Mouse (Mus musculus) cerebellum, adult 18-20 months (tissue): ENCODE results near the gene Tceanc.
"Not testable (repeated sequence)": the region's sequence is repeated elsewhere in the genome, so short reads cannot be mapped to it uniquely, and the experiment has no call there.

Source experiments
- DNase-seq, 2 experiments: peaks; one replicate each; pipeline ENCODE4 v3.0.0; 2021

The Tceanc gene

GRCm38 (mm10) chrX:166518345-166518744 lies at the start of gene Tceanc:
Tceanc (minus strand) TSS chrX:166518567.
- no peak for DNase-seq

GRCm38 (mm10) chrX:166565983-166566382 lies 47.6 kb upstream of the Tceanc start:
- no peak for DNase-seq

- no peak for DNase-seq
Observed at GRCm38 (mm10) chrX:166565401-166565800, 47.0 kb upstream of the Tceanc start.

GRCm38 (mm10) chrX:166564900-166565299 lies 46.5 kb upstream of the Tceanc start:
- no peak for DNase-seq

GRCm38 (mm10) chrX:166559333-166559732 lies 41.0 kb upstream of the Tceanc start:
- DNase-seq = no peak

GRCm38 (mm10) chrX:166552355-166552754 lies 34.0 kb upstream of the Tceanc start:
- no peak for DNase-seq

GRCm38 (mm10) chrX:166546495-166546894 lies 28.1 kb upstream of the Tceanc start:
- no peak for DNase-seq

- DNase-seq = no peak
Observed at GRCm38 (mm10) chrX:166535138-166535537, 16.8 kb upstream of the Tceanc start.

GRCm38 (mm10) chrX:166533432-166533831 lies 15.1 kb upstream of the Tceanc start:
- DNase-seq = no peak

GRCm38 (mm10) chrX:166531671-166532070 lies 13.3 kb upstream of the Tceanc start:
- DNase-seq = no peak

- no peak for DNase-seq
Observed at GRCm38 (mm10) chrX:166528126-166528525, 9.8 kb upstream of the Tceanc start.

- DNase-seq = no peak
Observed at GRCm38 (mm10) chrX:166525637-166526315, 7.4 kb upstream of the Tceanc start.

GRCm38 (mm10) chrX:166520782-166521181 lies 2.4 kb upstream of the Tceanc start:
- DNase-seq = no peak

- DNase-seq = no peak
Observed at GRCm38 (mm10) chrX:166516631-166517030, 1.7 kb downstream of the Tceanc start.

- no peak for DNase-seq
Observed at GRCm38 (mm10) chrX:166515923-166516322, 2.4 kb downstream of the Tceanc start.

- DNase-seq = not testable (repeated sequence)
Observed at GRCm38 (mm10) chrX:166514035-166514434, 4.3 kb downstream of the Tceanc start.

GRCm38 (mm10) chrX:166512071-166512470 lies 6.3 kb downstream of the Tceanc start:
- no peak for DNase-seq

GRCm38 (mm10) chrX:166511107-166511506 lies 7.3 kb downstream of the Tceanc start:
- DNase-seq = no peak

- peak; percentile 87 to 93 for DNase-seq
Observed at GRCm38 (mm10) chrX:166509761-166510738, 8.3 kb downstream of the Tceanc start.

- no peak for DNase-seq
Observed at GRCm38 (mm10) chrX:166504421-166504820, 13.9 kb downstream of the Tceanc start.

GRCm38 (mm10) chrX:166499496-166500190 lies 18.7 kb downstream of the Tceanc start:
- DNase-seq = no peak

GRCm38 (mm10) chrX:166497771-166498170 lies 20.6 kb downstream of the Tceanc start:
- DNase-seq = no peak

GRCm38 (mm10) chrX:166495052-166495451 lies 23.3 kb downstream of the Tceanc start:
- DNase-seq = no peak
